Mouse (Mus musculus) ovary, postnatal 14 days (tissue): ENCODE data around the gene Arl14ep.

Experiments used
- DNase-seq: peaks from one replicate; pipeline ENCODE4 v3.0.0; 2022; ENCODE audit warnings: low spot score

Arl14ep gene

GRCm38 (mm10) chr2:106954975-106955374 is 19.2 kb downstream of the Arl14ep start:
- no peak for DNase-seq

- no peak for DNase-seq
Measured at GRCm38 (mm10) chr2:106942451-106942850, 31.8 kb downstream of the Arl14ep start.

- DNase-seq, result no peak
Measured at GRCm38 (mm10) chr2:106935681-106936080, 38.5 kb downstream of the Arl14ep start.

- no peak for DNase-seq
Measured at GRCm38 (mm10) chr2:106929906-106930305, 44.3 kb downstream of the Arl14ep start.
